Mouse (Mus musculus): ENCODE measurements around the gene Tssk4.

DNA sequence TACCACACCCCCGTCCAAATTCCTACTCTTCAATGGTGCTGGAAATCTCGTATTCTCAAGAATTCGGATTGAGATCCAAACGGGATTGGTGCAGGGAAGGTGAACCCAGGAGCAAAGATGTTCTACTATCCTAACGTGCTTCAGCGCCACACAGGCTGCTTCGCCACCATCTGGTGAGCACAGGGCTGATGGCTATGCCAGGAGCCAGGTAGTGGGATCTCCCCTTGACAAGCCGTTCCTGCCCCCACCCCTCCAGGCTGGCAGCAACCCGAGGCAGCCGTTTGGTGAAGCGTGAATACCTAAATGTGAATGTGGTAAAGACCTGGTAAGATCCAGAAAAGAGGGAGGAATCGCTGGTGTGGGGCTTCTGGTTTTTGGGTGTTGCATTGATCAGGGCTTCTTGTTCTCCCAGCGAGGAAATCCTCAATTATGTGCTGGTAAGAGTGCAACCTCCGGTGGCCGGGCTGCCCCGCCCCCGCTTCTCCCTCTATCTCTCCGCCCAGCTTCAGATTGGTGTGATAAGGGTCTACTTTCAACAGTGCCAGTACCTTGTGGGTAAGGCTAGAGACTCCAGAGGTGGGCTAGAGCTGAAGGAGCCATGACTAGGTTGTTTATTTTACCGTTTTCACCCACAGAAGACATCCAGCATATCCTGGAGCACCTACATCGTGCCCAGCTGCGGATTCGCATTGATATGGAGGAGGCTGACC, 31.3 kb upstream of the Tssk4 start:
- no peak for TF ChIP-seq EP300 (optimal IDR thresholded peaks at IDR 0.05)
- TF ChIP-seq CTCF (IDR thresholded peaks at IDR 0.05; ENCODE audit: low read depth) = no peak
